Mouse (Mus musculus): ENCODE measurements around the gene Gm49673. TPM values are rescaled to one million over a fixed set of nuclear protein-coding genes. Genes with fewer than 3 reads are reported as not detected.
"Not testable (repeated sequence)": the region's sequence is repeated elsewhere in the genome, so short reads cannot be mapped to it uniquely, and the experiment has no call there.

Gm49673 gene
- total and polyA plus RNA-seq, 3 experiments: not detected

DNA sequence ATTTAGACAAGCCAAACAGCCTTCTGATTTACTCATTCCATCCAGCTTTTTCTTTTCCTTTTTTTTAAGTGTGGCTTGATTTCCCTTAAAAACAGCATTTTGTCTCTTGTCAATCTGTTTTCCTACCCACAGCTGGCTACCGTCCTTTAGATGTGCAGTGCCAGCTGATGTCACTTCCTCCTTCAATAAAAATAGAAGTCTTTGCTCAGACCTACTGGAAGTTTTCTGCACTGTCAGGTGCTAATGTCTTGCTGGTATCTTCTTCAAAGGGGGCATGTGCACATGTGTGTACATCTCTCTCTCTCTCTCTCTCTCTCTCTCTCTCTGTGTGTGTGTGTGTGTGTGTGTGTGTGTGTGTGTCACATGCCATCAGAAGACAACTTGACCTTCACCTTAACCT, 35.4 kb downstream of the Gm49673 start:
- not testable (repeated sequence) for H3K36me3 ChIP-seq (replicated peaks); ATAC-seq (ENCODE audit: extremely low read depth, insufficient number of reproducible peaks, low FRiP score, poor library complexity, severe bottlenecking); H3K9me3 ChIP-seq (replicated peaks); H3K27me3 ChIP-seq (ENCODE audit: insufficient read depth, low read length); H3K4me3 ChIP-seq (ENCODE audit: low read depth, low read length); DNase-seq (ENCODE audit: low spot score); H3K4me1 ChIP-seq (ENCODE audit: insufficient read depth, low read depth, low read length)

DNA sequence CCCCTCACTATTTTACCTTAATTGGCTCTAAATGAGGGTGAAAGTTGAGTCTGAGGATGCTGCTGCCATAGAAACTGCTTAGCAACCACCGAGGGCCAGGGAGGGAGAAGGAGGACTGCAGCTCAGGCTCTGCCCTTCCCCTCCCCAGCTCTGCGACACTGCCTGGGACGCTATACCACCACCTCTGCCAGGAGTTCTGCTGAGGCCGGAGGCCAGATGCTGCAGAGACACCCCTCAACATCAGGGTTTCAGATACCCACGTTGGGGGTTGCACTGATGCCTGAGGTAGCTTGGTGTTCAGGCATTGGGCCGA, 46.3 kb downstream of the Gm49673 start:
- H3K36me3 ChIP-seq (replicated peaks); H3K4me3 ChIP-seq (ENCODE audit: low read depth, low read length); ATAC-seq (ENCODE audit: extremely low read depth, insufficient number of reproducible peaks, low FRiP score, poor library complexity, severe bottlenecking); H3K4me1 ChIP-seq (ENCODE audit: insufficient read depth, low read depth, low read length); H3K27me3 ChIP-seq (ENCODE audit: insufficient read depth, low read length); H3K9me3 ChIP-seq (replicated peaks); DNase-seq (ENCODE audit: low spot score): not testable (repeated sequence)

- not testable (repeated sequence) for H3K9me3 ChIP-seq (replicated peaks); ATAC-seq (ENCODE audit: extremely low read depth, insufficient number of reproducible peaks, low FRiP score, poor library complexity, severe bottlenecking); H3K4me1 ChIP-seq (ENCODE audit: insufficient read depth, low read depth, low read length); H3K4me3 ChIP-seq (ENCODE audit: low read depth, low read length); H3K36me3 ChIP-seq (replicated peaks); H3K27me3 ChIP-seq (ENCODE audit: insufficient read depth, low read length); DNase-seq (ENCODE audit: low spot score)
Observed at GRCm38 (mm10) chr17:8100405-8101296, 46.9 kb downstream of the Gm49673 start.

- not testable (repeated sequence) for H3K4me3 ChIP-seq (ENCODE audit: low read depth, low read length); H3K9me3 ChIP-seq (replicated peaks); DNase-seq (ENCODE audit: low spot score); H3K27me3 ChIP-seq (ENCODE audit: insufficient read depth, low read length); ATAC-seq (ENCODE audit: extremely low read depth, insufficient number of reproducible peaks, low FRiP score, poor library complexity, severe bottlenecking); H3K36me3 ChIP-seq (replicated peaks); H3K4me1 ChIP-seq (ENCODE audit: insufficient read depth, low read depth, low read length)
Observed at GRCm38 (mm10) chr17:8096199-8096598, 51.4 kb downstream of the Gm49673 start.

- not testable (repeated sequence) for ATAC-seq (ENCODE audit: extremely low read depth, insufficient number of reproducible peaks, low FRiP score, poor library complexity, severe bottlenecking); H3K27me3 ChIP-seq (ENCODE audit: insufficient read depth, low read length); H3K9me3 ChIP-seq (replicated peaks); H3K4me3 ChIP-seq (ENCODE audit: low read depth, low read length); DNase-seq (ENCODE audit: low spot score); H3K4me1 ChIP-seq (ENCODE audit: insufficient read depth, low read depth, low read length); H3K36me3 ChIP-seq (replicated peaks)
Observed at GRCm38 (mm10) chr17:8095653-8096052, 51.9 kb downstream of the Gm49673 start.

- H3K9me3 ChIP-seq (replicated peaks); H3K27me3 ChIP-seq (ENCODE audit: insufficient read depth, low read length); H3K4me1 ChIP-seq (ENCODE audit: insufficient read depth, low read depth, low read length); DNase-seq (ENCODE audit: low spot score); H3K4me3 ChIP-seq (ENCODE audit: low read depth, low read length); ATAC-seq (ENCODE audit: extremely low read depth, insufficient number of reproducible peaks, low FRiP score, poor library complexity, severe bottlenecking); H3K36me3 ChIP-seq (replicated peaks): not testable (repeated sequence)
Observed at GRCm38 (mm10) chr17:8092537-8093526, 54.8 kb downstream of the Gm49673 start.

GRCm38 (mm10) chr17:8091320-8091719, 56.3 kb downstream of the Gm49673 start:
- H3K4me3 ChIP-seq (ENCODE audit: low read depth, low read length); H3K4me1 ChIP-seq (ENCODE audit: insufficient read depth, low read depth, low read length); H3K36me3 ChIP-seq (replicated peaks); DNase-seq (ENCODE audit: low spot score); H3K27me3 ChIP-seq (ENCODE audit: insufficient read depth, low read length); H3K9me3 ChIP-seq (replicated peaks); ATAC-seq (ENCODE audit: extremely low read depth, insufficient number of reproducible peaks, low FRiP score, poor library complexity, severe bottlenecking): not testable (repeated sequence)

DNA sequence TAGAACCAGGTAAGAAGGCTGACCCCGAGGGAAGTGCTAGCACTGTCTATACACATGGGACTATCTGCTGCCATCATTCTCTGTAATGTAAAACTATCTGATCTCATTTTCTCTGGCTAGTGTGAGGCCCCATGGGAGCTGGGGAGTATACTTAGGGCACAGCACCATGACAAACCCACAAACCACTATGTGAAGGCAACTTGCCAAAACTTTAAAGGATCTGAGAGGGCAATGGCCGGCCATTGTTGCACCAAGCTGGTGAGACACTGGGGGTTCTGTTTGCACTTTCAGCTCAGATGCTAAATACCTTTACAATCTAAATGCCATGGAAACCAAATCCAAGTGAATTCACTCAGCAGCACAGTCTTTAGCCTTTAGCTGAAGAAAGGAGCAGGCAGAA, 77.7 kb downstream of the Gm49673 start:
- not testable (repeated sequence) for H3K27me3 ChIP-seq (ENCODE audit: insufficient read depth, low read length); H3K4me3 ChIP-seq (ENCODE audit: low read depth, low read length); H3K9me3 ChIP-seq (replicated peaks); ATAC-seq (ENCODE audit: extremely low read depth, insufficient number of reproducible peaks, low FRiP score, poor library complexity, severe bottlenecking); DNase-seq (ENCODE audit: low spot score); H3K4me1 ChIP-seq (ENCODE audit: insufficient read depth, low read depth, low read length); H3K36me3 ChIP-seq (replicated peaks)

DNA sequence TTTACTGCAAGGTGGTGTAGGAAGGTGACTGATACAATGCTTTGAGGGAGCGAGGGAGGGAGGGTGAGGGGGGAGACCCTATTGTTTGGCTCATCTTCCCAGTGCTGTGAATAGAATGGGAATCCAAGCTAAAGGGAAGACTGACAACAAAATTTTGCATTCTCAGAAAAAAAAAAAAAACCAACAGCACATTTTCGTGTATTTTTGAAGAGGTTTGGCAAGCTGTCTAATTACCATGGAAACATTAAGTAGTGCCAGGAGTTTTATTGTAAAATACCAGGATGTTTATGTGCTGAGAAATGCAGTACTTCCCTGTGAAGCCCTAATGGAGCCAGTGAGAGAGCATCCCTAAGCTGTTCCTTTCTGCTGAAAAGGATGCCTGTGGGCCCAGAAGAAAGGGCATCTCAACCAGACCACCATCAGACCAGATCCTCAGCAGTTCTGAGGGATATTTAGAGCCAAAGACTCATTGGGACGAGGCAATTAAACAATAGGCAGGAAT, 90.9 kb downstream of the Gm49673 start:
- not testable (repeated sequence) for H3K27me3 ChIP-seq (ENCODE audit: insufficient read depth, low read length); H3K9me3 ChIP-seq (replicated peaks); ATAC-seq (ENCODE audit: extremely low read depth, insufficient number of reproducible peaks, low FRiP score, poor library complexity, severe bottlenecking); H3K36me3 ChIP-seq (replicated peaks); H3K4me1 ChIP-seq (ENCODE audit: insufficient read depth, low read depth, low read length); H3K4me3 ChIP-seq (ENCODE audit: low read depth, low read length); DNase-seq (ENCODE audit: low spot score)

DNA sequence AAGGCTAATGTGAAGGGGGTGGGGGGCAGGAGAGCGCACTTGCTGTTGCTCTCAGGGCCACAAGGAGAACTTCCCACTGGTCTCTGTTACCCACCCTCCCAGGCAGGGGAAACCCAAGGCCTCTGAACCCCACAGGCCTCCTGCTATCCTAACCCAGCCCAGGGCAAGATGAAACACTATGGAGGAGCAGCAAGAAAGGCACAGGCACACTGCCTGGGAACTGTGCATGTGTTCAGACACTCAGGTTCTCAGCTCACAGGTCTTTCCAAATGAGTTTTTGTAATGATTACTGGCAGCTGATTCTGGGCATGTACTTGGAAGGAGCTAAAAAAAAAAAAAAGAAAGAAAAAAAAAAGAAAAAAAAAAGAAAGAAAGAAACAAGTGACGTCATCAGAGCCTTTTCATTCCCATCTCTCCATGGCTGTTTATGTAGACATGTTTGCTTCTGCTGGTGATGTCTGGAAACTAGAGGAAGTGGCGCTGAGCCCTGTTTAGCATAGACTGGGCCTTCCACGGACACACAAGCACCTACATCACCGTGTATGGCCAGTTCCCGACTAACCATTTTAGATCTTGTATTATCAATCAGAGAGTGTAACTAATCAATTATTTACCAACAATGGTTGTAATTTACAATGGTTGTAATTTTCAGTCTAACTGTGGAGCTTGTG, 91.5 kb downstream of the Gm49673 start:
- H3K4me1 ChIP-seq (ENCODE audit: insufficient read depth, low read depth, low read length); H3K27me3 ChIP-seq (ENCODE audit: insufficient read depth, low read length); H3K36me3 ChIP-seq (replicated peaks); ATAC-seq (ENCODE audit: extremely low read depth, insufficient number of reproducible peaks, low FRiP score, poor library complexity, severe bottlenecking); DNase-seq (ENCODE audit: low spot score); H3K4me3 ChIP-seq (ENCODE audit: low read depth, low read length); H3K9me3 ChIP-seq (replicated peaks): not testable (repeated sequence)

- not testable (repeated sequence) for H3K9me3 ChIP-seq (replicated peaks); H3K4me1 ChIP-seq (ENCODE audit: insufficient read depth, low read depth, low read length); DNase-seq (ENCODE audit: low spot score); H3K27me3 ChIP-seq (ENCODE audit: insufficient read depth, low read length); ATAC-seq (ENCODE audit: extremely low read depth, insufficient number of reproducible peaks, low FRiP score, poor library complexity, severe bottlenecking); H3K4me3 ChIP-seq (ENCODE audit: low read depth, low read length); H3K36me3 ChIP-seq (replicated peaks)
Observed at GRCm38 (mm10) chr17:8051247-8051646, 96.3 kb downstream of the Gm49673 start.
